Mouse (Mus musculus): ENCODE data around the gene Srebf1.

The Srebf1 gene

GRCm38 (mm10) chr11:60176975-60177657, 45.3 kb downstream of the Srebf1 start:
- no peak for DNase-seq (ENCODE audit: low read depth)

- DNase-seq (ENCODE audit: low read depth) = peak; percentile 44
Observed at GRCm38 (mm10) chr11:60176182-60176974, 46.0 kb downstream of the Srebf1 start.

GRCm38 (mm10) chr11:60175371-60176181, 46.8 kb downstream of the Srebf1 start:
- DNase-seq (ENCODE audit: low read depth) = peak; percentile 40

DNA sequence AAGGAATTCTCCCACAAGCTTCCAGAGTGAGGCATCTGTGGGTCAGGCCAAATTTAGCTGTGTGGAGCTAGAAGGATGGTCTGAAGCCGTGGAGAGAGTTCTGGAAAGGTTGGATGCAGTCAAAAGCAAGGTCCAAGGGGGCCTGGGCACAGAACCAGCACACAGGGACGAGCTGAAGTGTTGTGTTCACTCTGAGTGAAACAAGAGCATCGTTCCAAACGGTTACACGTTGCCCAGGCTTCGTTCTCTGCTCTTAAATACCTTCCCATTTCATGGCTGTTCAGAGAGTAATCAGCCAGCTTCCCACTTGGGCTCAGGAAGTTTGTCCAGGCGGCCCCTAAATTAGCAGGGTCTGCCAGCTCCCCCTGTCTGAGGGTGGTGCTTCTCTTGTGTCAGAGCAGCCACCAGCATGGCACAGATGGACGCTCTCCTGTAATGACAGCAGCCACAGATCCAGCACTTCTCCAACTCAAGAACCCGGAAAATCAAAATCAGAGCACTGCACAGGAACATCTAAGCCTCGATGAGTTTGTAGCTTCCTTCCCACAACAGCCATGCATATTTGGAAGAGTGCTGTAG, 48.7 kb downstream of the Srebf1 start:
- DNase-seq (ENCODE audit: low read depth) = no peak

DNA sequence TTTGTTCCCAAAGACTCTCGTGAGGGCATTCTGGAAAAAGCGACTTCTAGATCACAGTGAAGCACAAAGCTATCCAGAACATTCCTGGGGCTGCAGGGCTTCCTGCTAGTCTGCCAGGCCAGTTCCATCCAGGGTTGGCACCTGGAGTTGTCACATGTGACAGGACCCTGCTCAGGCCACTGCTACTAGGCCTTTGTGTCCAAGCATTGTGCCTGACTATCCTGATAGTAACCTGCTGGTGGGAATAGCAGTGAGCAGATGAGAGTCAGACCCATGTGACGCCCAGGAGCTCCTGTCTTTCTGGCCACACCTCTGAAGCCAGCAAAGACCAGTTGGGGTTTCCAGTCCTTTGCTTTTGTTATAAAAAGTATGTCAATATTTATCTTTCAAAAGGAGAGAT, 50.3 kb downstream of the Srebf1 start:
- no peak for DNase-seq (ENCODE audit: low read depth)

- no peak for DNase-seq (ENCODE audit: low read depth)
Observed at GRCm38 (mm10) chr11:60168780-60169179, 53.6 kb downstream of the Srebf1 start.

DNA sequence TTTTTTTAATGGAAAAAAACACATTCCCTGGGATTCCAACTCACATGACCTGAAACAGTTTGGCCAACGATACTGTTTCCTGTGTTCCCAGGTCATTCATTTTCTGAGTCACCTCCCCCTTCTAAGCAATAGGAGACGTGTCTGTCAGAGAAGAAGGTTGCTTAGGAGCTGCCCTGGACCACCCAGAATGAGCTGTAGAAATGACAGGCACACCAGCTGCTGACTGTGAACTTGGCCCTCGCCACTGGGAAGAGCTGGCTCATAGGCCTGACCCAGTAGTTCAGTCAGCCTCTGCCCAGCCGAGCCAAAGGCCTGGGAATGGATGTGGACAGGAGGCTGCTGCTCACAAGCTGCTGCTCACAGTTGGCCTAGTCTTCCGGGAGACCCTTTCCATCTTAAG, 57.3 kb downstream of the Srebf1 start:
- DNase-seq (ENCODE audit: low read depth) = no peak

DNA sequence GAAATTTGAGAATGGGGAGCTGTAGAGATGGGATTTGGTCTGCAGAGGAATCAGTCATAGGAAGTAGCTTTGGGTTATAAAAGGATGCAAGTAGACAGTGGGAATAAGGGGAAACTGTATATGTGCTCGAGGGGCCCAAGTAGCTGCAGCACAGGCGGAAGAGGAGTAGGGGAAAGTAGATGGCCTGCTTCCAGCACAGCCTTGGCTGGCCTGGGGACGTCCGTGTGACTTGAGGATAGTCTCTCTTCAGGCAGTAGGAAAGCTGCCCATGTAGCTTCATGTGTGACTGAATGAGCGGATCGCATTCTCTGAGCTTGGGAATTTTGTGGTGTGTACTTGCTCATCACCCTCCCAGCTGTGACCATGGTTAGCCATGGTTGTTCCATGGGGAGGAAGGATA, 57.9 kb downstream of the Srebf1 start:
- no peak for DNase-seq (ENCODE audit: low read depth)

DNA sequence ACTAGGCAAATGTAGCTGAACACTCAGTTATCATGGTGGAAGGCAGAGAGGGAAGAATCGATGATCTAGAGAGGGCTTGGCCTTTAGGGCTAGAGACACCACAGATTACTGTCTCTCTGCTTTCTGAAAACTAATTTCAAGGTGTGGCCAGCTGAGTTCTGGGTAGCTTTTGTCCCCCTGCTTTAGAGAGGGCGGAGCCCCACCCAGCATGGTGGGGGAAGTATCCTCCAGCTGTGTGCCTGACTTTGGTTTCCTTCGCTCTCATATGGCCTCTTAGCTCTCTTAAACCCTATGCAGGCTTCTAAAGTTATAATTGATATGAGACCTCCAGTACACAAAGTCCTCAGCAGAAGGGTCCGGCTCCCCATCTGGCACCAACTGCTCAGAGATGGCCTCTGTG, 59.0 kb downstream of the Srebf1 start:
- no peak for DNase-seq (ENCODE audit: low read depth)

- no peak for DNase-seq (ENCODE audit: low read depth)
Observed at GRCm38 (mm10) chr11:60162547-60162946, 59.8 kb downstream of the Srebf1 start.

- no peak for DNase-seq (ENCODE audit: low read depth)
Observed at GRCm38 (mm10) chr11:60161146-60161874, 61.1 kb downstream of the Srebf1 start.

- DNase-seq (ENCODE audit: low read depth) = no peak
Observed at GRCm38 (mm10) chr11:60160454-60161114, 61.8 kb downstream of the Srebf1 start.

GRCm38 (mm10) chr11:60159955-60160354, 62.4 kb downstream of the Srebf1 start:
- DNase-seq (ENCODE audit: low read depth) = no peak

DNA sequence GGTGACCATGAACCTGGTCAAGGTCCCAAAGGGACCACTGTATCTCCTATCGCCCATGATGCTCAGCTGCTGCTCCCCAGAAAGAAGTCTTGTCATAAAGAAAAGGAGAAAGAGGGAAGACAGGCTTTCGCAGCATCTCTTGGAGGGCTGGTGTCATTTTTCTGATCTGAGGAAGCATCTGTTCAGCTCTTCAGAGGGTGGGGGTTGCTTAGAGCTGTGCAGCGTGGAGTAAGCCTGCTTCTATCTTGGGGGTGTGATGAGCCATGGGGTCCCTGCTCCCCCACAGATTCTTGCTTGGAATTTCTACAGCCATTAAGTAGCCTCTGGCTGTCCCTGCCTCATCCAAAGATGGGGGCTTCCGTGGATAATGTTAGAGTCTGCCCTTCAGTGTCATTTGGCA, 64.1 kb downstream of the Srebf1 start:
- DNase-seq (ENCODE audit: low read depth) = no peak

- DNase-seq (ENCODE audit: low read depth) = no peak
Observed at GRCm38 (mm10) chr11:60155690-60156089, 66.7 kb downstream of the Srebf1 start.

GRCm38 (mm10) chr11:60153936-60154335, 68.4 kb downstream of the Srebf1 start:
- no peak for DNase-seq (ENCODE audit: low read depth)

DNA sequence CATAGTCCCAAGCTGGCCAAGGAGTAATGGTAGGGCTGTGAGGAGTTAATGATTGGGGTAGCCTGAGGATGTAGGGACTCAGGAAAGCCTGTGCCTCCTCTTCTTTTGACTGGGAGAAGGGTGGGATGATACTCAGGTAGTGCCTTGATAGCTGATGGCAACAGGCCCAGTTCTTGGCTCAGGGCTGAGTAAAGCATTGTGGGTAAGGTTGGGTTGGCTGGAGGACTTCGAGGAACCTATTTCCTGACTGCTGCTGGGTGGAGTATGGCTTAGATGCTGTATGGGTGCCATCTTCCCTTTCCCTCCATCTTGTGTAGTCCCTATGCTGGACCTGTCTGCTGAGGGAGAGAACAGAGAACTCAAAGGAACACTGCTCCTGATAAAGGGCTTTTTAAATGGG, 70.0 kb downstream of the Srebf1 start:
- DNase-seq (ENCODE audit: low read depth) = no peak

- DNase-seq (ENCODE audit: low read depth) = no peak
Observed at GRCm38 (mm10) chr11:60150677-60151076, 71.7 kb downstream of the Srebf1 start.

Data from naive thymus-derived CD4-positive, alpha-beta T cell, adult 2 months (primary cell).